22 mouse cellular contexts compared by ENCODE assay signal in genomic region chr6:99625803-99626202, GRCm38 (mm10). TPM values are rescaled to one million over a fixed set of nuclear protein-coding genes. Genes with fewer than 3 reads are reported as not detected.
DNase-seq lines count a peak whose midpoint lies in the region; ATAC-seq lines count a peak whose summit lies in the region.
"Had no signal": no experiment of that assay in that cellular context is flagged by ENCODE, and none has a peak within 500 bp of the region (broad histone marks: within the 10 kb centered on the region; RNA-seq: fewer than 3 reads in every experiment).

No protein-coding gene starts in this region.

- ATAC-seq in midbrain, embryonic 11.5 days (ENCODE audit: low FRiP score), result 0 out of 2 replicates have a peak, but pooled peaks have one; percentile 6
- ATAC-seq in midbrain, embryonic 15.5 days (replicated peaks), result no peak
- ATAC-seq in megakaryocyte progenitor cell, adult 5-6 weeks (replicated peaks; ENCODE audit: poor library complexity), result peak; percentile 23; the same call in 1 of the 2 replicates
- ATAC-seq: CD4-positive, CD25-positive, alpha-beta regulatory T cell, adult 4 months; inflammation-experienced regulatory T-cells, adult 6 months; lung, postnatal 0 days had no signal

- 49% methylated on average over 7 of the region's 7 CpGs for WGBS in heart, embryonic 10.5 days
- 27% methylated on average over 7 of the region's 7 CpGs for WGBS in midbrain, embryonic 11.5 days
- 23% methylated on average over 7 of the region's 7 CpGs for WGBS in midbrain, embryonic 15.5 days

- peak; percentile 69 for DNase-seq in heart, adult 11 months
- no peak for DNase-seq in heart, embryonic 10.5 days (ENCODE audit: low spot score)
- peak; percentile 91 for DNase-seq in midbrain, embryonic 11.5 days (ENCODE audit: low spot score, missing footprints)
- peak; percentile 44 for DNase-seq in thymus, postnatal 4 days
- DNase-seq in natural killer cell, adult 2 months (ENCODE audit: low spot score in 2 of 2), result no peak
- DNase-seq: cerebellum, adult 11 months; cerebellum, postnatal 10 days; gastrocnemius, adult 2 months; heart, postnatal 10 days; kidney, adult 2 months; kidney, postnatal 14 days; left cerebral cortex, postnatal 4 days; right cerebral cortex, postnatal 14 days had no signal

- peaks cover 6% of the 10 kb centered on the region; the same call in 1 of the 2 replicates for H3K4me1 ChIP-seq in heart, embryonic 10.5 days
- peaks cover 23% of the 10 kb centered on the region for H3K4me1 ChIP-seq in midbrain, embryonic 11.5 days (ENCODE audit: control insufficient read depth, insufficient read depth, low read length)
- peaks cover 6% of the 10 kb centered on the region; the same call in 1 of the 2 replicates for H3K4me1 ChIP-seq in midbrain, embryonic 15.5 days
- H3K4me1 ChIP-seq: liver, embryonic 15.5 days had no signal

- H3K27ac ChIP-seq in heart, embryonic 10.5 days, result no peak overlapping the region
- H3K27ac ChIP-seq in midbrain, embryonic 11.5 days (ENCODE audit: low read depth, low read length), result no peak overlapping the region; the same call in 1 of the 2 replicates
- no peak overlapping the region for H3K27ac ChIP-seq in midbrain, embryonic 15.5 days
- H3K27ac ChIP-seq: gastrocnemius, adult 2 months; hindbrain, embryonic 14.5 days; limb, embryonic 15.5 days; liver, embryonic 15.5 days had no signal

- no peaks in the 10 kb centered on the region for H3K9me3 ChIP-seq in heart, embryonic 10.5 days
- no peaks in the 10 kb centered on the region for H3K9me3 ChIP-seq in midbrain, embryonic 11.5 days (ENCODE audit: control insufficient read depth, low read length)
- H3K9me3 ChIP-seq in midbrain, embryonic 15.5 days, result no peaks in the 10 kb centered on the region
- H3K9me3 ChIP-seq: heart, embryonic 12.5 days; limb, embryonic 15.5 days; liver, embryonic 15.5 days had no signal

- H3K36me3 ChIP-seq in heart, embryonic 10.5 days, result no peaks in the 10 kb centered on the region
- no peaks in the 10 kb centered on the region for H3K36me3 ChIP-seq in midbrain, embryonic 11.5 days (ENCODE audit: control insufficient read depth, insufficient read depth, low read length)
- H3K36me3 ChIP-seq in midbrain, embryonic 15.5 days (replicated peaks), result no peaks in the 10 kb centered on the region
- H3K36me3 ChIP-seq: heart, embryonic 12.5 days; liver, embryonic 15.5 days had no signal

- no peak overlapping the region for H3K4me2 ChIP-seq in midbrain, embryonic 11.5 days
- no peak overlapping the region for H3K4me2 ChIP-seq in midbrain, embryonic 15.5 days
- H3K4me2 ChIP-seq: heart, embryonic 12.5 days; hindbrain, embryonic 14.5 days; limb, embryonic 15.5 days; liver, embryonic 15.5 days had no signal

- H3K9ac ChIP-seq in midbrain, embryonic 11.5 days (ENCODE audit: low read length), result no peak overlapping the region; the same call in 1 of the 2 replicates
- no peak overlapping the region for H3K9ac ChIP-seq in midbrain, embryonic 15.5 days
- H3K9ac ChIP-seq: heart, embryonic 12.5 days; hindbrain, embryonic 14.5 days; limb, embryonic 15.5 days; liver, embryonic 15.5 days had no signal

- no peak overlapping the region for H3K4me3 ChIP-seq in heart, embryonic 10.5 days
- no peak overlapping the region for H3K4me3 ChIP-seq in midbrain, embryonic 11.5 days (ENCODE audit: low read depth, low read length)
- H3K4me3 ChIP-seq in midbrain, embryonic 15.5 days, result no peak overlapping the region
- H3K4me3 ChIP-seq: gastrocnemius, adult 2 months; heart, embryonic 12.5 days; limb, embryonic 15.5 days; liver, embryonic 15.5 days had no signal

- no peaks in the 10 kb centered on the region for H3K27me3 ChIP-seq in heart, embryonic 10.5 days (ENCODE audit: insufficient read depth, poor library complexity, severe bottlenecking)
- no peaks in the 10 kb centered on the region for H3K27me3 ChIP-seq in midbrain, embryonic 11.5 days (ENCODE audit: control insufficient read depth, insufficient read depth, low read length)
- no peaks in the 10 kb centered on the region for H3K27me3 ChIP-seq in midbrain, embryonic 15.5 days (replicated peaks)
- H3K27me3 ChIP-seq: heart, embryonic 12.5 days; limb, embryonic 15.5 days; liver, embryonic 15.5 days had no signal

RNA-seq across cellular contexts. Expression of gene Eif4e3, which starts 40.8 kb away (rescaled TPM):
- 4.1 and 7.1 TPM in 2 replicates for polyA plus RNA-seq in heart, embryonic 10.5 days (2016; fragmentation: Nextera tagmentation; extraction: Ambion mirVana)
- 16.2 and 17.5 TPM in 2 replicates for polyA plus RNA-seq in midbrain, embryonic 11.5 days (2014; fragmentation: Nextera tagmentation; extraction: Ambion mirVana)
- polyA plus RNA-seq in midbrain, embryonic 15.5 days (2015; fragmentation: Nextera tagmentation; extraction: Ambion mirVana), result 8.6 TPM in 2 replicates
- total RNA-seq in megakaryocyte progenitor cell, adult 5-6 weeks (2015), result 19.4 and 23.6 TPM in 2 replicates
- 19.8 and 20.8 TPM in 2 replicates for total RNA-seq in megakaryocyte progenitor cell, adult 5-6 weeks (2017)

RNA-seq across cellular contexts. Expression of gene Gm20696, which starts 40.8 kb away (rescaled TPM):
- 2.2 and 3.4 TPM in 2 replicates for polyA plus RNA-seq in heart, embryonic 10.5 days (2016; fragmentation: Nextera tagmentation; extraction: Ambion mirVana)
- polyA plus RNA-seq in midbrain, embryonic 11.5 days (2014; fragmentation: Nextera tagmentation; extraction: Ambion mirVana), result 2.5 and 3.4 TPM in 2 replicates
- 2.9 and 4.7 TPM in 2 replicates for polyA plus RNA-seq in midbrain, embryonic 15.5 days (2015; fragmentation: Nextera tagmentation; extraction: Ambion mirVana)
- 5.9 and 11.8 TPM in 2 replicates for total RNA-seq in megakaryocyte progenitor cell, adult 5-6 weeks (2015)
- 2.7 and 3.5 TPM in 2 replicates for total RNA-seq in megakaryocyte progenitor cell, adult 5-6 weeks (2017)

Comparison
In these comparisons a context has a peak if more than half of its experiments do, and no peak if none do; other contexts are left out.
1. DNase-seq: peak in heart, adult 11 months (single experiment), midbrain, embryonic 11.5 days (single experiment) and thymus, postnatal 4 days (single experiment); none in heart, embryonic 10.5 days (single experiment) and natural killer cell, adult 2 months (0 of 2).